Mouse (Mus musculus) adrenal gland, postnatal 0 days (tissue): ENCODE measurements around the gene Jade1. TPM values are rescaled to one million over a fixed set of nuclear protein-coding genes. Genes with fewer than 3 reads are reported as not detected.

Experiments
- polyA plus RNA-seq: library from polyadenylated mRNA; unstranded; fragments of >200 nt; fragmentation: Nextera tagmentation; extraction: Ambion mirVana; gene quantifications from 2 replicates; pipeline ENCODE4 v1.2.1, GENCODE M21; 2015

The Jade1 gene
- polyA plus RNA-seq = 9.0 and 18.0 TPM in 2 replicates

GRCm38 (mm10) chr3:41555491-41556381 lies at the start of gene Jade1:
Gene Jade1, plus strand, starts transcription at chr3:41555731.

Other genes starting within 250 kb of the Jade1 start
- 14.2 and 16.3 TPM in 2 replicates for gene Sclt1, start 186.8 kb downstream of the Jade1 start, polyA plus RNA-seq
- gene D3Ertd751e, start 186.9 kb downstream of the Jade1 start, polyA plus RNA-seq = 17.6 and 18.5 TPM in 2 replicates